Mouse (Mus musculus) adrenal gland, postnatal 10 days (tissue): Measurements from ENCODE around the gene Kif4. TPM values are rescaled to one million over a fixed set of nuclear protein-coding genes. Genes with fewer than 3 reads are reported as not detected.

ENCODE experiments used
- DNase-seq: peaks from one replicate; pipeline ENCODE4 v3.0.0; 2021; ENCODE audit warnings: mixed read lengths
- long read RNA-seq, 2 experiments: library from polyadenylated mRNA; stranded (forward); transcript quantifications; one replicate each; pipeline ENCODE4 v2.0.0; 2021
- total RNA-seq, 2 experiments: library from RNA; stranded (reverse); gene quantifications; 2 replicates each; pipeline ENCODE4 v1.2.3; 2021

Gene Kif4
- total RNA-seq = 1 to 10 TPM; 7.0 to 8.0 TPM
- long read RNA-seq, experiment 1, full-length matches to known transcripts = 2 of 4 reads
- long read RNA-seq, experiment 1, partial matches to known transcripts = 2 of 4 reads
- long read RNA-seq, experiment 1, other reads (novel, unspliced or antisense) = 0 of 4 reads
- long read RNA-seq, experiment 2, full-length matches to known transcripts = 5 of 5 reads
- long read RNA-seq, experiment 2, partial matches to known transcripts = 0 of 5 reads
- long read RNA-seq, experiment 2, other reads (novel, unspliced or antisense) = 0 of 5 reads

- DNase-seq = no peak
Observed at GRCm38 (mm10) chrX:100625546-100625801, at the start of gene Kif4. Kif4 (plus strand) TSS chrX:100625737.

- no peak for DNase-seq
Observed at GRCm38 (mm10) chrX:100594791-100595190, 30.7 kb upstream of the Kif4 start, which contains the start of gene P2ry4. P2ry4 (minus strand) TSS chrX:100594869.

- DNase-seq = peak; percentile 60
Observed at GRCm38 (mm10) chrX:100597439-100597838, 28.1 kb upstream of the Kif4 start.

- no peak for DNase-seq
Observed at GRCm38 (mm10) chrX:100599755-100600154, 25.8 kb upstream of the Kif4 start.

- DNase-seq = no peak
Observed at GRCm38 (mm10) chrX:100605314-100605713, 20.2 kb upstream of the Kif4 start, which contains the start of gene Arr3. Arr3 (plus strand) TSS chrX:100605497.

GRCm38 (mm10) chrX:100618488-100618887, 7.0 kb upstream of the Kif4 start:
- no peak for DNase-seq

GRCm38 (mm10) chrX:100621366-100621765, 4.2 kb upstream of the Kif4 start:
- DNase-seq = no peak

GRCm38 (mm10) chrX:100624242-100624641, 1.3 kb upstream of the Kif4 start:
- DNase-seq = no peak

- no peak for DNase-seq
Observed at GRCm38 (mm10) chrX:100625146-100625545, 391 bp upstream of the Kif4 start.

GRCm38 (mm10) chrX:100625802-100626793, 561 bp downstream of the Kif4 start, which contains the start of gene Pdzd11:
Pdzd11 (minus strand) TSS chrX:100626568.
- peak; percentile 90 for DNase-seq

GRCm38 (mm10) chrX:100629076-100629475, 3.5 kb downstream of the Kif4 start:
- no peak for DNase-seq

GRCm38 (mm10) chrX:100638477-100638876, 12.9 kb downstream of the Kif4 start:
- no peak for DNase-seq

- DNase-seq = no peak
Observed at GRCm38 (mm10) chrX:100652848-100653247, 27.3 kb downstream of the Kif4 start.

- no peak for DNase-seq
Observed at GRCm38 (mm10) chrX:100664825-100665224, 39.3 kb downstream of the Kif4 start.

GRCm38 (mm10) chrX:100678204-100678603, 52.7 kb downstream of the Kif4 start:
- no peak for DNase-seq

GRCm38 (mm10) chrX:100686527-100686926, 61.0 kb downstream of the Kif4 start:
- DNase-seq = peak; percentile 14

- peak; percentile 30 for DNase-seq
Observed at GRCm38 (mm10) chrX:100687360-100688032, 62.0 kb downstream of the Kif4 start.

- no peak for DNase-seq
Observed at GRCm38 (mm10) chrX:100688033-100688370, 62.5 kb downstream of the Kif4 start.

- no peak for DNase-seq
Observed at GRCm38 (mm10) chrX:100696776-100697175, 71.2 kb downstream of the Kif4 start.

- DNase-seq = no peak
Observed at GRCm38 (mm10) chrX:100708032-100708431, 82.5 kb downstream of the Kif4 start.

GRCm38 (mm10) chrX:100716173-100716572, 90.6 kb downstream of the Kif4 start:
- no peak for DNase-seq

GRCm38 (mm10) chrX:100728947-100729346, 103.4 kb downstream of the Kif4 start:
- peak; percentile 69 for DNase-seq
